Mouse (Mus musculus) bone marrow, adult 2 months (tissue): ENCODE data around the gene Rab5b.

ENCODE experiments used
- CTCF ChIP-seq: fragments of 200-500 bp; IDR thresholded peaks from 2 replicates; pipeline ENCODE4 v1.5.1; 2011; ENCODE audit warnings: low read length, control low read depth; ENCODE audit not compliant: control insufficient read depth, insufficient read depth
- POLR2A ChIP-seq: fragments of 200-500 bp; IDR thresholded peaks from 2 replicates; pipeline ENCODE4 v1.6.1; 2011; ENCODE audit warnings: low read depth, mild to moderate bottlenecking, control low read depth, low read length, borderline replicate concordance; ENCODE audit not compliant: control insufficient read depth

DNA sequence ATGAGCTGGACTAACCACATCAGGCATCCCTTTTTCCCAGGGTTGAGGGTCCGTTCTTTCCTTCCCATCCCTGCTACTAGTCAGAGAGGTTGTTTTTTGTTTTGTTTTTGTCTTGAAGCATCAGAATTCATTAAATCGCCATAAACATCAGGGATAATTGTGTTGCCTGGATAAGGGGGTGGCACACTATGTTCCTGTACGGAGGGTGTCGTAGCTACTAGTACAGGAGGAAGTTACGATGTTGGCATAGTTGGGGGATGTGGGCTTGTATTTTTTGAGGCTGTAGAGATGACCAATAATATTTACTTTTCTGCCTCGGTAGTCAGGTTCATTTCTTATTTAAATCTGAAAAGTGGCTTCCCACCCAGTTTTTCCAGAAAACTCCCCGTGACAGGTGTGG lies 47.2 kb upstream of the Rab5b start:
- no peak for TF ChIP-seq CTCF
- no peak for TF ChIP-seq POLR2A
